7 mouse cellular contexts compared by ENCODE assay signal in the genomic region with DNA sequence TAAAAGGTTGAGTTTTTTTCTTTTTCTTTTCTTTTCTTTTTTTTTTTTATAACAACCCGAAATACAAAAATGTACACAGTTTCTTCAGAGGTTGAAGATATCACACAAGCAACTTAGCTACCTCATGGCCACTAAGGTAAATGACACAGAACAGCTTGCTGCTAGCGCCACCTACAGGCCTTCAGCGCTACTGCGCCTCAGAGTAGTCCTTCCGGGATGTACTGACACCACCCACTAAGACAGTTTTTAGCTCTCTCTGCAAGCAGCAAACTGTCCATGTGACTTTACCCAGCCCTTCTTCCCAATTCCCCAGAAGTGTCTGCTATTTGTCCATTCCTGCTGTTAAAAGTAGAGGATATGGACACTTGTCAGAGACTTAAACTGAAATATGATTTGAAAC.
DNase-seq lines count a peak whose midpoint lies in the region; ATAC-seq and TF ChIP-seq lines count a peak whose summit lies in the region.

No protein-coding gene starts in this region.

- H3K4me3 ChIP-seq in neural tube, embryonic 15.5 days (replicated peaks), result no peak overlapping the region
- no peak overlapping the region for H3K4me3 ChIP-seq in intestine, embryonic 15.5 days (replicated peaks)
- no peak overlapping the region for H3K4me3 ChIP-seq in lung, embryonic 14.5 days (ENCODE audit: low read depth, low read length)

- H3K4me1 ChIP-seq in neural tube, embryonic 15.5 days, result peaks cover 23% of the 10 kb centered on the region
- H3K4me1 ChIP-seq in intestine, embryonic 15.5 days (replicated peaks), result 0 out of 2 replicates have a peak, but pooled peaks cover 3% of the 10 kb centered on the region
- H3K4me1 ChIP-seq in lung, embryonic 14.5 days (ENCODE audit: insufficient read depth), result 0 out of 2 replicates have a peak, but pooled peaks cover 3% of the 10 kb centered on the region

- no peak overlapping the region for H3K4me2 ChIP-seq in neural tube, embryonic 15.5 days
- no peak overlapping the region for H3K4me2 ChIP-seq in intestine, embryonic 15.5 days (replicated peaks)
- no peak overlapping the region for H3K4me2 ChIP-seq in lung, embryonic 14.5 days

- peak; percentile 88 for TF ChIP-seq CTCF in lung, embryonic 14.5 days (IDR thresholded peaks at IDR 0.05; ENCODE audit: low read depth)

- H3K27ac ChIP-seq in neural tube, embryonic 15.5 days (replicated peaks), result no peak overlapping the region; the same call in 1 of the 2 replicates
- H3K27ac ChIP-seq in intestine, embryonic 15.5 days, result peak overlapping the region; percentile 80; the same call in 1 of the 2 replicates
- H3K27ac ChIP-seq in lung, embryonic 14.5 days (ENCODE audit: low read depth), result peak overlapping the region; percentile 55; the same call in 1 of the 2 replicates

- peaks cover 15% of the 10 kb centered on the region; the same call in 1 of the 2 replicates for H3K36me3 ChIP-seq in neural tube, embryonic 15.5 days
- no peaks in the 10 kb centered on the region for H3K36me3 ChIP-seq in intestine, embryonic 15.5 days
- no peaks in the 10 kb centered on the region; the same call in 1 of the 2 replicates for H3K36me3 ChIP-seq in lung, embryonic 14.5 days (ENCODE audit: insufficient read depth)

- peak; percentile 58 for DNase-seq in neural tube, embryonic 10.5 days (ENCODE audit: extremely low spot score, low spot score)
- DNase-seq in WW6 (ENCODE audit: low read depth, low spot score), result peak; percentile 57
- DNase-seq in embryo, embryonic 10.5 days (ENCODE audit: low spot score), result peak; percentile 81
- peak; percentile 82 for DNase-seq in lung, embryonic 14.5 days
- DNase-seq in spleen, postnatal 14 days (ENCODE audit: low spot score in 2 of 2), result peak; percentile 26 to 48

- no peaks in the 10 kb centered on the region for H3K9me3 ChIP-seq in neural tube, embryonic 15.5 days (replicated peaks)
- no peaks in the 10 kb centered on the region for H3K9me3 ChIP-seq in intestine, embryonic 15.5 days
- no peaks in the 10 kb centered on the region for H3K9me3 ChIP-seq in lung, embryonic 14.5 days (ENCODE audit: low read depth, low read length)

- H3K9ac ChIP-seq in neural tube, embryonic 15.5 days (replicated peaks), result no peak overlapping the region
- no peak overlapping the region for H3K9ac ChIP-seq in intestine, embryonic 15.5 days
- no peak overlapping the region for H3K9ac ChIP-seq in lung, embryonic 14.5 days

- no peak for ATAC-seq in neural tube, embryonic 15.5 days (ENCODE audit: low FRiP score)
- ATAC-seq in intestine, embryonic 15.5 days, result 0 out of 2 replicates have a peak, but pooled peaks have one; percentile 31
- no peak for ATAC-seq in lung, embryonic 14.5 days (ENCODE audit: insufficient read depth)

- 19% methylated on average over 5 of the region's 5 CpGs for WGBS in neural tube, embryonic 15.5 days
- 28% methylated on average over 5 of the region's 5 CpGs for WGBS in intestine, embryonic 15.5 days
- WGBS in lung, embryonic 14.5 days, result 16% methylated on average over 5 of the region's 5 CpGs

- H3K27me3 ChIP-seq in neural tube, embryonic 15.5 days (replicated peaks), result no peaks in the 10 kb centered on the region
- no peaks in the 10 kb centered on the region for H3K27me3 ChIP-seq in intestine, embryonic 15.5 days (replicated peaks)
- H3K27me3 ChIP-seq in lung, embryonic 14.5 days (ENCODE audit: insufficient read depth, low read length), result no peaks in the 10 kb centered on the region
